Mouse (Mus musculus): Measurements from ENCODE around the gene Meltf.

The Meltf gene

DNA sequence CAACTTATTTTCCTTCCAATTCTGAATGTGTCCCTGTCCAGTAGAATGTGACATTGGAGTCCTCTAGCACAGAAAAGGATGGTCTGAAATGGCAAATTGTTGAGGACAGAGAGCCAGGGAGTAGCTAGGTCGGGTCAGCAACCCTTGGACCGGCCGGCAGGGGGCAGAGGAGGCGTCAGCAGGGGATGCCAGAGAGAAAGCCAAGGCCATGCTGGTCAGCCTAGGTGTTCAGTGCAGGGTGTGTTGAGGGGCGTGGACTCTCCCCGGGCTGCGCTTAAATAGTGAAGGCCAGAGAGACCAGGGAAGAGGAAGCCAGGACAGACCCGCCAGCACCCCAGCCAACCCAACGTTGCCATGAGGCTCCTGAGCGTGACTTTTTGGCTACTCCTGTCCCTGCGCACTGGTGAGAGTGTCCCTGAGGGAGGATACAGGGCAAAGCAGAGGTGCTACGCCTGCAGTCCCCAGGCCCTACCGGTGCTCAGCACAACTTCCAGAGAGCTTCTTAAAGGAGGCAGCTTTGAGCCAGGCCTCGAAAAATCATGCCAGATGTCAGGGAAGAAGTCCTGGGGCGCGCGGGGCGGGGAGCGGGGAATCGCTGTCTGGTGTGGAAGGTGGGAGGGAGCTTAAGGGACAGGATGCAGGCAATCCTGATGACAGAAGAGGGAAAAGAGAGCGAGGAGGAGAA is at the start of gene Meltf:
Gene Meltf (plus strand): TSS at position 238 of the 685 bp plus-strand sequence.
- DNase-seq (ENCODE audit: low spot score in 2 of 2), result peak; percentile 35 to 60

DNA sequence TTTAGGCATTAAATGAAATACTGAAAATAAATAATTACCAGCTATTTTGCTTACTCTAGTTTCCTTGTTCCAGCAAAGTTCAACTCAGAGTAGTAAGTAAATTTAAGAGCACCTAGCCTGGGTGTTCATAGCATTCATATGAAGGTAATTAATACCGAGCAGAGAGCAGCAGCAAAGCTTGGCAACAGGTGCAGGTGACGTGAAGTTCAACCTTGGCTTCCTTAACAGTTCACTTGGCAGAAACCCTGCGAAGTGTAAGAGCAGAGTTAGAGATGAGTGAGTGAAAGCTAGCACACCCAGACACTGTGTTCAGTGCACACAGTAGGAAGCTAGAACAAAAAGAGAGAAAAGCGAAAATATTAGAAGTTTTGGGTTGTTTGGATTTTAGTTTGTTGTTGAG is 47.9 kb upstream of the Meltf start:
- DNase-seq (ENCODE audit: low spot score in 2 of 2), result no peak

DNA sequence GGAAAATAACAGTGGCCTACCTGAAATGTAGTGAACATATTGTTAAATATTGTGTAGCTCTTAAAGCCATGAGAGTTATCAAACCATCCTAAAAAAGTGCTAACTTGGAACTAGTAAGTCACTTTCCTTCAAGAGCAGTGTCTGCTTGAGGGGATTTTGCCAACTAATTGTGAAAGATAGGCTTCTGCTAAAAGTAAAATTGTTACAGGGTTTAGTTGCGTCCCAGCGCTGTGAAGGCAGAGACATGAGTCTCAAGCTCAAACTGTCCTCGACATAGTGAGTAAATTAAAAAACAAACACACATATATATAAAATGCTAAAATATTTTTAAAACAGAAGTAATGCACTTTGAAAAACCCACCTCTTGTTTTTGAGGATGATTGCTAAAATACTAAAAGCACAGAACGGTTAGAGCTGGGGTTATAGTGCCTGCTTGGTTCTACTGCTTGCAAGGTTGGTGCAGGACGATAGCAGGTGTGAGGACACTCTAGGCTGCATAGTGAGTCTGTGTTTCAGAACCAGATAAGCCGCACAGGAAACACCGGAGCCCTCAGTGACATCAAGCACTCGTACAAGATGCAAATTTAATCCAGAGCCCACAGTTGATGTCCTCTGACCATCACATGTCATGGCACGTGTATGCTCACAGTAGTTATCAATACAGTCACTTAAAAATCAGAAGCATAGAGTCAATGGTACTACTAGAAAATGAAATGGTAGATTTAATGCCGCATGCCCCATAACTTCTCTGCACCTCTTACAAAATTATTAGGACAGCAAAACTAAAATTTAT is 45.8 kb upstream of the Meltf start:
- DNase-seq (ENCODE audit: low spot score in 2 of 2), result no peak

DNA sequence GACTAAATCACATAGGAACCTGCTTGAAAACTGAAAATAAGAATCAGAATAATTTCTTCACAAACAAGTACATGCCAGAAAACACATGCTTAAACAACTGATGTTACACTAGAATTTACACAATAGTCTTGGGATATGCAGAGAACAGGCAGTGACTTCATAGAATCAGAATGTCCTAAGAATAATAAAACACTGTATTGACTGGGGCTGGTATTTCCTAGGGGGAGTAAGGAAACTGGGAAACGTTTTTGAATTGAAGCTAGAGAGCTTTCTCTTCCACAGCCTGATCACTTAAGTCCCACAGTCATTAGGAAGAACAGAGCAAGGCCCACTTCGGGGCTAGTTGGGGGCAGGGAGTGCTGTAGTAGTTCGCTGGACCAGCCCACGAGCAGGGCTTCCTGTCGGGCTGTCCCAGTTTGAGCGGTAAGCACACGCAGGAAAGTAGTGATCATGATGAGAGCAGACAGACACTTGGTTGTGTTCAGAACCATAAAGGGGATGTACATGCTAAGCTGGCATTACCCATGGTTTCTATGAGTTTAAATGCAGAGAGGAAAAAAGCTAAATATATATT is 44.5 kb upstream of the Meltf start:
- DNase-seq (ENCODE audit: low spot score in 2 of 2), result no peak

DNA sequence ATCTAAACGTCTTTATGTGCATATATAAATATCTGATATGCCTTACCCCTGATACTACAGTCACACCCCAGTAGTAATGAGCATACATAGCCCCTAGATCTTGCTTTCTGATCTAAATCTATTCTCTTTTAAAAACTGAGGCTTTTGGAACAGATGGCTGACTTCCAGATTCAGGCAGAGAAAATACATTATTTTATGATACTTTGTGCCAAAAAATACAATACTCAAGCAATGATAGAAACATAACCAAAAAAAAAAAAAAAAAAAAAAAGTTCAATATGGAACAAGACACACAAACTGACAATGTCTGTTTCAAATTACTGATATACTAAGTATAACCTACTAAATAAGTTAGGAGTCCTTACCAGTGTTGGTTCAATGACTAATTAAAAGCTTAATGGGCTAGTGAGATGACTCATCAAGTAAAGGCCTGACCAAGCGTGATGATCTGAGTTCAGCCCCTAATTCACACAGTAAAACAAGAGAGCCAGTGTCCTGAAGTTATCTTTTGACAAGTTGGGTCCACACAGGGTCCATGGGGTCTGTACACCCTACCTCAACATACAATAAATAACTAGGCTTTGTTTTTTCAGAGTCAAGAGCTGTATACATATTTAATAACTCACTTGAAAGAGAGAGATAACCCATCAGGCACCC is 43.8 kb upstream of the Meltf start:
- DNase-seq (ENCODE audit: low spot score in 2 of 2), result no peak

DNA sequence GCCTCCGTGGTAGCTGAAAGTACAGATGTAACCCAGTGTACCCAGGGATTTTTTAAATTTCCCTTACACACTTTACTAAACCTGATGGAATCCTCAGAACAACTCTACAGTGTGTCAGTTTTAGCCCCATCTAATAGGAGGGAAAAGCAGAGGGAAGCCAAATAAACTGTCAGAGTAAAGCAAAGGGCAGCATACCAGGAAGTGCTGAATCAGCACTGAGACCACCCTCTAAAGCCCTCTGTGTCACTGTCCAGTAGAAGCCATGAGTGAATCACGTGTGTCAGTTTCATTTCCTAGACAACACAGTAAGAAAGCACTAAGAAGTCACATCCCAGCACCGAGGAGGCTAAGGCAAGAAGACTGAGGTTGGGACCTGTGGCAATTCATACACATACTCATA is 41.2 kb upstream of the Meltf start:
- DNase-seq (ENCODE audit: low spot score in 2 of 2), result no peak

DNA sequence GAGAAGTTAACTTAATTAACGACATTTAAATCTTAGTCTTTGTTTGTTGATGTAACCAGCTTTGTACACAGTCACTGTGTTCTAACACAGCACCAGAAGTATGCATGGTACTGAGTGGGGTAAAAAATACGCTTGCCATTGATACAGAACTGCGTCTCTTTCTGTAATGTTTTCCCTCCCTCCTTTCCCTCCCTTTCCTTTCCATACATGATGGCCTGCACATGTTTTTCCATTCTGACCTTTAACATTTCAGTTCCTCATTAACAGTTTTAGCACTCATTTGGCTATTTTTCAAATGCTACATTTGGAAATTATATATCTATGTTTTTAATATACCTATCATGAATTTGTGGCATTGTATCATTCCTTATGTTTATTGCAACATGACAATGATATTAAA is 34.4 kb upstream of the Meltf start:
- DNase-seq (ENCODE audit: low spot score in 2 of 2), result no peak

DNA sequence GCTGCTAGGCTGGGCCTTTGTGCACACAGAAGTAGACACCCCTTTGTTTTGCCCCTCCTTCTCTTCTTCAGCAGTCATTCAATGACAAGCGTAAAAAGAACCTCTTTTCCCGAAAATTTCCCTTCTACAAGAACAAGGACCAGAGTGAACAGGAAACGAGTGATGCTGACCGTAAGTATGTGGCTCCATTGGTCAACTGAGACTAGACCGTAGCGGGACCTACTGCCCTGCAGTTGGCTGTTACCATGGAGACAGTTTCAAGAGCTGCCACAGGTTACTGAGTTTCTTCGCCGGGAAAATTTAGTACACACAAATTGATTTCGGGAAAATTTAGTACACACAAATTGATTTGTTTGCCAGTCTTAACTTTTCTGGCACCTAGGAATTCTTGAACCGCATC is 31.8 kb upstream of the Meltf start:
- DNase-seq (ENCODE audit: low spot score in 2 of 2), result no peak

DNA sequence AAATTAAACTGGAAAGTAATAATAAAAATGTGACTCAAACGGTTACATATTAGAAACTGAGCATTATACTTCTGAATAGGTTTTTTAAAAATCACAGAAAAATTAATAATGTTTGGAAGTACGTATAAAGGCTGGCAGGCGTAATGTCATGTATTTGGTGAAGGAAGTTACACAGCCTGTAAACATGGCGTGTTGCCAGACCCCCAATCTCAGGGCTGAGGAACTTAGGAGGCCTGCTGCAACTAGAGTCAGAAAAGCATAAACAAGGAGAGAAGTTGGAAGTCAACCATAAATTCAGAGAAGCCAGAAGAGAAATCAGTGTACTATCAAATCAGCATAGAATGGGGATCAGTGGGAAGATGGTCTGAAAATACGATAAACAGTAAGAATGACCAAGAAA is 14.7 kb upstream of the Meltf start:
- DNase-seq (ENCODE audit: low spot score in 2 of 2), result no peak

DNA sequence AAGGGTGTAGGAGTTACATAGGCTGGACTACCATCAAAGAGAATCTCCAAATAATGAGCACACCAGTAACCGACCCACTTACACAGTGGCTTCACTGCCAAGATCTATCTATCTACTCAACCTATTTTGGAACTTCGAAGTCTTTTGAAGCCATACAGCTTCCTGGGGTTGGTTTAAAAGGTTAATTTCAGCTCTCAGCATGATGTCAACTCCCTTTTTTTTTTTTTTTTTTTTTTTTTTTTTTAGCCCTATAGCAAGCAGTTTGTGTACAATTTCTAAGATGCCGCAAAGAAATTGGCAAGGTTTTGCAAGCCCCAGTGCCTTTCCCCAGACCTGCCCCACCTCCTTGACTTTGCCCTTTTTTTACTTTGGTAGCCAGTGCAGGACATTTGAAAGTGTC is 13.4 kb upstream of the Meltf start:
- no peak for DNase-seq (ENCODE audit: low spot score in 2 of 2)

DNA sequence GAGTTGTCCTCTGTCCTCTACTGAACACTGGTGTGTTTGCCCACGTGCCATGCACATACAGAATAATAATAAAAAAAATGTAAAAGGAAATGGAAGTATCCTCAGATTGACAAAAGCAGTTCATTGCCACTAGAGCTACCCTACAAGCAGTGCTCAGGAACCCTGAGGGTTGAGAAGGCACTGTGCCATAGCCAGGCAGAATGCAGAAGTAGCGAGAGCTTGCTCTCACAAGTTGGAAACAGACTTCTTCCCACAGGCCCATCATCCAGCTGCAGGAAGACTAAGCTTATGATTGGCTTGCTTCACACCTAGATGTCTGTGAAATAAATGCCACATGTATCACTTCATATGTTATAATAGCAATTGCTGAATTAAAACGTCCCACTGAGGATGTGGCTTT is 11.7 kb upstream of the Meltf start:
- DNase-seq (ENCODE audit: low spot score in 2 of 2), result no peak

DNA sequence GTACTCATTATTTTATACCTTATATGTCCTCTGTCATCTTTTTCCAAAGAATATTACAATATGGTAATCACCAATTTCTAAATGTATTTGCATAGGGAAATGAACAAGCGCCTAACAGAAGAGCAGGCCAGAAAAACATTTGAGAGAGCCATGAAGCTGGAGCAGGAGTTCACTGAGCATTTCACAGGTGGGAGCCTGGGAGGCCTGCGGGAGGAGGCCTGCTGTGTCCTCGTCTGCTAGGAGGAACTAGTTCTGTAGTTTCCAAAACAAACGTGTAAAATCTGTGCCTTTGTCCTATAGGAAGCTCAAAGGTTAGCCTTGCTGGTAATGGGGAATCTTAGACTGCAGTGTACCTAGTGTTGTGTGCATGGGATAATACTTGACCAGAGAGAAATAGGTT is 10.9 kb upstream of the Meltf start:
- no peak for DNase-seq (ENCODE audit: low spot score in 2 of 2)

DNA sequence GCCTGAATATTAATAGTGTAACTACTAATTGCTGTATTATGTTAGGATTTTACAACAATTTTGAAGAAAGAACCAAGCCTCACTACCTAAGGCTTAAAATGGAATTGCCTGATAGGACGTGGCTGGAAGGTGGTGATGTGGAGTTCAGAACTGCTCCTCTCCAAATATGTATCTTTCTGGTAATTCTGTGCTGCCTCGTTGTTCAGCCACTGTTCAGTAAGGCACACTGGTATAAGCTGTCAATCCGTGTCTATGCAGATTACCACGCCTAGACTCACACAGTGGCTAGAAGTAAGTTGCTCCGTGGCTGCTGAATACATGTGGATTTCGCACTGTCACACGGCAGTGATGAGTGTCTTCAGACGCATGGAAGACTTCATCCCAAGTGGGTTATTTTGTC is 4.9 kb upstream of the Meltf start:
- no peak for DNase-seq (ENCODE audit: low spot score in 2 of 2)

DNA sequence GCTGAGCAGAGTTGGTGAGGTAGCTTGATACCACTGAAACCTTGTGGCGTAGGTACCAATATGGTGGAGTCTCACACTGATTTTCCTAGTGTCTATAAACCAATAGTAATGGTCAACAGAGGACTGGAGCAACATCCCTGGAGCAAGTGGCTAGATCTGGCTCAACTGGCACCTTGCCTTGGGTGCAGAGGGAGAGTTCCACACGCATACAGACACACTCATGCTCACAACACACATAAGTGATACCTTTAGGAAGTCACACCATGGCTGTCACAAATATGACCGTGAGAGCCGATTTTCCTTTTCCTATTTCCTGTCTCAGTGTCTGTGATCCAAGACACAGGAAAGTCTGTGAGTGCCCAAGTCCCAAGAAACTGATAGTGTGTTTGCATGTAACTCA is 3.2 kb upstream of the Meltf start:
- DNase-seq (ENCODE audit: low spot score in 2 of 2), result peak in 1 of 2 experiments; percentile 16

DNA sequence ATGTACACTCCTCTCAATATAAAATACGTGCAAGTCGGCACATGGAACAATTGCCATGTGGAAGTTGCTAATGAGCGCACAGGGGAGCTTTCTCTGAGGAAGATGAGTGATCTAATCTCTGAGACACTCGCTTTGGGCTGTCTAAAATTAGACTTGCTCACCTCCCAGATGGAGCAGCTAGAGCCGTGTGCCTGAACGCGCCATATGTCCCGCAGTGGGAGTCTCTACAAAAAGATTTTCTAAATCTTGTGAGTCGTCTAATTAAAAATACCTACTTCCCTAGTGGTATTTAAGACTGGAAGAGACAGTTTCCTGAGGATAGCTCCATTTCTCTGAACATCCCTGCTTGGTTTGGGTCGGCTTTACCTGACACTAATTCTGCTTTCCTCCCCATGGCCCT is 2.2 kb upstream of the Meltf start:
- DNase-seq (ENCODE audit: low spot score in 2 of 2), result peak; percentile 55 to 61

DNA sequence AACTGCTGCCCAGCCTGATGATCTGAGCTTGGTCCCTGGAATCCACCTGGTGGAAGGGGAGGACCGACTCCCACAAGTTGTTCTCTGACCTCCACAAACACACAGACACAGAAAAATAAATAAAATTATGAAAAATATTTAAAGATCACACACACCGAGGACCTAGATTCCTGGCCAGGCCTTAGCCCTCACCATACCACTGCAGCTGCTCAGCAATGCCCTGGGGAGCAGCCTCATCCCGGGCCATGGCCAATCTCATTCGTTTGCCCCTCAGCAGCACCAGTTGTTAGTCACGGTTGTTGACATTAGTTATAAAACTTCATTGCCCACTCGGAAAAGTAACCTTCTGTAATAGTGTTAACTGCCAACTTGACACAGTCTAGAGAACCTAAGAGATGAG is 558 bp upstream of the Meltf start:
- peak in 1 of 2 experiments; percentile 3 for DNase-seq (ENCODE audit: low spot score in 2 of 2)

DNA sequence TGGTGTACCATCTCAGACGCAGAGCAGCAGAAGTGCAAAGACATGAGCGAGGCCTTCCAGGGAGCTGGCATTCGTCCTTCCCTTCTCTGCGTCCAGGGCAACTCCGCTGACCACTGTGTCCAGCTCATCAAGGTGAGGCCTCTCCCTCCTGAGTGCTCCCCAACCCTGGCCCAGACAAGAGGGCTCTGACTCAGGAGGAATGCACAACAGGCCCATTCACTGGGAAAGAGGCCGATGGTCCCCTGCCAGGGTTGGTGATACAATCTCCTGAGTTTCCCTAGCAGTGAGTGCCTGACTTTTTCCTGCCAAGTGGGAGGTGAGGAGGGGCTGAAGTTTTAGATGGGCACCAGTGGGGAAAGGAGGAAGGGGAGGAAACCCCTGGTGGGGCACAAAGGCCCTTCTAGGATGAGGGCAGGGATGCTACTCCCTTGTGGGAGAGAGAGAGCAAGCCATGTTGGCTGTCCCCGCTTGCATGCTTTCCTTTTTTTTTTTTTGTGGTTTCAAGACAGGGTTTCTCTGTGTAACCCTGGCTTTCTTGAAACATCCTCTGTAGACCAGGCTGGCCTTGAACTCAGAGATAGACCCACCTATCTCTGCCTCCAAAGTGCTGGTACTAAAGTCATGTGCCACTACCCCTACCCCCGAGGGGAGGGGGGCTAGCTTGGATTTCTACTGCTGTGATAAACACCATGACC is 1.7 kb downstream of the Meltf start:
- DNase-seq (ENCODE audit: low spot score in 2 of 2), result no peak

DNA sequence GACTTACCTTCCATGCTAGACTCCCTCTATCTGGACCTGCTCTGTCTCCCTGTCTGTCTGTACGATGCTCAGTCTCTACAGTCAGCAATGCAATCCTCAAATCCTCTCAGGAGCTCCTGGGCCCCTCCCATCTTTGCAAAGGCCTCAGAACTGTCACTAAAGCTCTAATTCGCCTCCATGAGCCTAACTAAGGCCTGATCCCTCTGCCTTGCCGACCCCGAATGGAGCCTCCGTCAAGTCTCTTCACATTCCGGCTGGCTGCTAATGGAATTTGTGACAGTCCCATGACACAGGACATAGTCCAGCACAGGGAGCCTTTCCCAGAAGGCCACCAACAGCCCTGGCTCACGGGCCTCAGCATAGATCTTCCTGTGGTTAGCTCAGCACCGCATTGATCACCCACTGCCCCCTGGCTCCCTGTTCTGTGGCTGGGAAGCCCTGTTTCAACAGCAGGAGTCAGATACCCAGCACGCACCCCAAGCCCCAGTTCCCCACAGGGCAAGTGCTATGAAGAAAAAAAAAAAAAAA is 3.8 kb downstream of the Meltf start:
- no peak for DNase-seq (ENCODE audit: low spot score in 2 of 2)

DNA sequence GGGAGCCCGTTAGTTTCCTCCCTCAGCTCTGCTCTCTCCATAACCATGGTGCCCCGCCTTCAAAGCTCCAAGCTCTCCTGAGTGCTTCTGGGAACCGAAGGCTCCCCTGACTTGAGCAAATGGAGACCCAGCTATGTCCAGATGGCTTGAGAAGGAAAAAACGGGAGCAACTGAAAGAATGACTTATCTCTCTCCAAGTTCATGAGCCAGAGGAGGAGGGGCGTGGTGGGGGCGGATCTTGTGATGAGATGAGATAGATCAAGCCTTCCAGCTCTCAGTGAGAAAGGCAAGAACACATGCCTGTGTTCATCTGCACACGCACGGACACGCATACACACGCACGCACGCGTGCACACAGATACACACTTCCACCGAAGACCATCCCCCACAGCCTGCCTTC is 4.7 kb downstream of the Meltf start:
- DNase-seq (ENCODE audit: low spot score in 2 of 2), result no peak

DNA sequence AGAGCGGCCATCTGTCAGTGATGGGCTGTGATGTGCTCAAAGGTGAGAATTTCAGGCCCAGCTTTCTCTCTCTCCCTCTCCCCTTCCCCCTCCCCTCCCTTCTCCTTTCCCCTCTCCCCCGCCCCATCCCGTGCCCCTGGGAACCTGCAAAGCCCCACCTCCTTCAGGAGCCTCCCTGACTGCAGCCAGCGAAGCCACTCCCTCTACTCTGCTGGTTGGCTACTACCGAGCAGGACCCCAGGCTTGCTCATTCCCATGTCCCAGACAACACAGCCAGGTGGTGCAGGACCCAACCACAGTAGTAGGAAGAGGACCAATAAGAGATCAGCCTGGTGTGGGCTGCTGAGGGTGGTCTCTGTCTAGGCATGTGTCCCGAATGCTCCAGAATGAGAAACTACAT is 5.3 kb downstream of the Meltf start:
- no peak for DNase-seq (ENCODE audit: low spot score in 2 of 2)

DNA sequence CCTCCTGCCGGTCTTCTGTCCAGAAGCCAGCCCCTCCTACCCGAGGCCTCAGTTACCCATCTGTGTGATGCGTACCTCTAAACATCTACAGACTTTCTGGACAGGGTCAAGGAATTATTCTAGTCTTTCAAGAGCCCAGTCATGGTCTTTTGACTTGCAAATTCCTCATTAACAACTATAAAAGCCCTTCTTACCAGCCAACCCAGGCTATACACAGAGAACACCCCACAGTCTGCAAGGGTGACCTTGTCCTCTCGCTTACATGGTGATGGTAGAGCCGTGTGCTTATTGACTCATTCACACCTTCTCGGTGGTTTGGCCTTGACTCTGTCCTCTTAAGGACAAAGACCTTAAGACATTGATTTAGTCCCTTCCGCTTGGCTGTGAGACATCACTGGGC is 12.3 kb downstream of the Meltf start:
- no peak for DNase-seq (ENCODE audit: low spot score in 2 of 2)
